Mouse (Mus musculus): ENCODE results near the gene Ctrc. TPM values are rescaled to one million over a fixed set of nuclear protein-coding genes. Genes with fewer than 3 reads are reported as not detected.
"Not testable (repeated sequence)": the region's sequence is repeated elsewhere in the genome, so short reads cannot be mapped to it uniquely, and the experiment has no call there.

The Ctrc gene
- polyA plus RNA-seq, 1 experiment = not detected

GRCm38 (mm10) chr4:141787046-141787445, 59.1 kb downstream of the Ctrc start:
- DNase-seq (ENCODE audit: low spot score) = no peak

GRCm38 (mm10) chr4:141786141-141786540, 60.0 kb downstream of the Ctrc start:
- no peak for DNase-seq (ENCODE audit: low spot score)

GRCm38 (mm10) chr4:141784835-141785234, 61.3 kb downstream of the Ctrc start:
- DNase-seq (ENCODE audit: low spot score) = no peak

- no peak for DNase-seq (ENCODE audit: low spot score)
These were observed 64.8 kb downstream of the Ctrc start for GRCm38 (mm10) chr4:141781201-141781985.

- no peak for DNase-seq (ENCODE audit: low spot score)
These were observed 66.3 kb downstream of the Ctrc start for GRCm38 (mm10) chr4:141779828-141780227.

GRCm38 (mm10) chr4:141773019-141773418, 73.1 kb downstream of the Ctrc start:
- not testable (repeated sequence) for DNase-seq (ENCODE audit: low spot score)

- no peak for DNase-seq (ENCODE audit: low spot score)
These were observed 74.3 kb downstream of the Ctrc start for GRCm38 (mm10) chr4:141771823-141772222.

- DNase-seq (ENCODE audit: low spot score) = no peak
These were observed 76.5 kb downstream of the Ctrc start for GRCm38 (mm10) chr4:141769501-141770160.

- DNase-seq (ENCODE audit: low spot score) = no peak
These were observed 78.7 kb downstream of the Ctrc start for GRCm38 (mm10) chr4:141767353-141768036.

GRCm38 (mm10) chr4:141766668-141767352, 79.3 kb downstream of the Ctrc start:
- no peak for DNase-seq (ENCODE audit: low spot score)

GRCm38 (mm10) chr4:141766316-141766667, 79.9 kb downstream of the Ctrc start:
- no peak for DNase-seq (ENCODE audit: low spot score)

GRCm38 (mm10) chr4:141765008-141765407, 81.2 kb downstream of the Ctrc start:
- no peak for DNase-seq (ENCODE audit: low spot score)

Other genes starting within 250 kb of the Ctrc start
- gene Fblim1, start 240.3 kb downstream of the Ctrc start, polyA plus RNA-seq (2012; rRNA removed) = 95.1 and 129 TPM in 2 replicates
- gene Tmem82, start 227.7 kb downstream of the Ctrc start, polyA plus RNA-seq (2012; rRNA removed) = 0.87 and 0.94 TPM in 2 replicates
- 0.10 and 0.14 TPM in 2 replicates for gene Slc25a34, start 222.5 kb downstream of the Ctrc start, polyA plus RNA-seq (2012; rRNA removed)
- gene Plekhm2, start 181.5 kb downstream of the Ctrc start, polyA plus RNA-seq (2012; rRNA removed) = 31.5 and 32.0 TPM in 2 replicates
- 14.4 and 17.2 TPM in 2 replicates for gene Rsc1a1, start 160.8 kb downstream of the Ctrc start, polyA plus RNA-seq (2012; rRNA removed)
- 38.9 and 40.9 TPM in 2 replicates for gene Ddi2, start 122.9 kb downstream of the Ctrc start, polyA plus RNA-seq (2012; rRNA removed)
- gene Agmat, start 99.7 kb downstream of the Ctrc start, polyA plus RNA-seq (2012; rRNA removed) = not detected in 2 replicates
- gene Dnajc16, start 55.4 kb downstream of the Ctrc start, polyA plus RNA-seq (2012; rRNA removed) = 12.8 and 13.0 TPM in 2 replicates
- gene Casp9, start 52.7 kb downstream of the Ctrc start, polyA plus RNA-seq (2012; rRNA removed) = 15.7 and 16.9 TPM in 2 replicates
- 0.29 and 1.3 TPM in 2 replicates for gene Cela2a, start 20.2 kb downstream of the Ctrc start, polyA plus RNA-seq (2012; rRNA removed)
- gene Efhd2, start 28.6 kb upstream of the Ctrc start, polyA plus RNA-seq (2012; rRNA removed) = 79.2 and 95.6 TPM in 2 replicates
- 0.95 and 1.3 TPM in 2 replicates for gene Fhad1, start 168.7 kb upstream of the Ctrc start, polyA plus RNA-seq (2012; rRNA removed)
- 39.8 and 44.9 TPM in 2 replicates for gene Tmem51, start 237.9 kb upstream of the Ctrc start, polyA plus RNA-seq (2012; rRNA removed)